Mouse (Mus musculus): ENCODE data around the gene Rangap1.
"Not testable (repeated sequence)": the region's sequence is repeated elsewhere in the genome, so short reads cannot be mapped to it uniquely, and the experiment has no call there.

The Rangap1 gene

DNA sequence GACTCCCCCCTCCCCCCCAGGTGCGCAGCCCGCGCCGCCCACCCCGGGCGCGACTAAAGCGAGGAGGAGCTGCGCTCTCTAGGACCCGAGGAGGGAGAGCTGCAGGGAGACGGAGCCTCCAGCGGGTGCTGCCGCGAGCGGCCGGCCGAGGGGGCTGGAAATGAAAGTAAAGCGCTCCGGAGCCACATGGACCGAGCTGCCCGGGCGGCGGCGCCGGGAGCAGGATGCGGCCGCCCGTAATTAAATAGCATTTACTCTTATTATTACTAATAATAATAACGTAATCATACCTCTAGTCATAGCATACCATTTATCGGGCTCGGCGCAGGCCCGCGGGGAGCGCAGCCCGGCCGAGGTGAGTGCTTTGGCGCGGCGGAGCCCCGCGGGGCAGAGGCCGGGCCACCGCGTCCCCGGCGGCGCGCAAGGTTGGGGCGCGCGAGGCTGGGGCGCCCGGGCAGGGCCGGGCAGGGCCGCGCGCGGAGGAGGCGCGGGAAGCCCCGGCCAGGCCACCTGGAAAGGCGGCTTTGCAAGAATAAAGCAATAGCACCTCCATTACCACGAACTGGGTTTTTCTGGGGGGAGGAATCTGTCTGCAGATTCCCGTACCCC is at the start of gene Rangap1, which contains the start of gene Zc3h7b:
Rangap1 (minus strand) TSS at position 539 of the 609 bp plus-strand sequence.
Zc3h7b (plus strand) TSS at position 66 of the 609 bp plus-strand sequence.
- peak; percentile 91 for ATAC-seq (ENCODE audit: low TSS enrichment)

DNA sequence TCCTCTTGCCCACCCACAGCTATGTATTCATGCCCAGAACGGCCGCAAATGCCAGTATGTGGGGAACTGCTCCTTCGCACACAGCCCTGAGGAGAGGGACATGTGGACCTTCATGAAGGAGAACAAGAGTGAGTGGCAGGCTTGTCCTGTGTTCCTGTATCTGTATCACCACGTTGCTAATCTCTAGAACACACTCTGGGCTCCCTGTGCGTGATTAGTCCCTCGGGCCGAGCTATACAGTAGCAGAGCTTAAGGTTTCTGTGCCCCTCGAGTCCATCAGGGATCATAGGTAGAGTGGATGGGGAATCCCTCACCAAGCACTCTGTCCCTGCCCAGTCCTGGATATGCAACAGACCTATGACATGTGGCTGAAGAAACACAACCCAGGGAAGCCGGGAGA is 47.1 kb upstream of the Rangap1 start:
- no peak for ATAC-seq (ENCODE audit: low TSS enrichment)

DNA sequence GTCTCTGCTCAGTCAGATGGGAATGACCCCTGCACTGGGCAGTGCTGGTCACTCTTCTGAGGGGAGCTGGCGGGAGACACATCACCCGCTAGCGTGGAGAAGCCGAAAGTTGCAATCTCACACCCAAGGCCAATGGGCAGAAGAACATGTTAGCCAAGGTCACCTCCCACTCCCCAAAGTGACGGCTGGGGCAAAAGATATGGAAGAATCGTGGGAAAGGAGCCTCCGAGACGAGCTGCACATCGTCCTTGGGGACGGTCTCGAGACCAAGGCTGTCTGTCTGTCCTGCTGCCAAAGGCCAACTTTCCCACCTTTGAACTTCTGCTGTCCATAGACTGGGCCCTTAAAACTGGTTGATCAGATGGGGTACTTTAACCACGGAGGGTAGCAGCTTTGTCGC is 42.2 kb upstream of the Rangap1 start:
- ATAC-seq (ENCODE audit: low TSS enrichment): no peak

DNA sequence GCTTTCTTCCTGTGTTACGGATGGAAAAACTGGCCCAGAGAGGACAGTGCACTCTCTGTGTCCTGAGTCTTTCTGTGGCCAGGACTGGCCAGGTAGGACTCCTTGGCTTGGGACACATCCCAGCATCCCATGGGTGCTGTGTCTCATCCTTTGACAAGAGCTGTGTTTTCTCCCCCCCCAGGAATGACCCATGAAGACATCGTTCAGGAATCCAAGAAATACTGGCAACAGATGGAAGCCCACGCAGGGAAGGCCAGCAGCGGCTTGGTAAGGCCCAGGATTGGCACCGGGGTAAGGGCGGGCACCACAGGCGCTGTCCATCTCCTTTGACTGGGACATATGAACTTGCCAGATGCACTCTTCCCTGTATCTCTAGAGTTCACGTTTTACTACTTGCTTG is 40.4 kb upstream of the Rangap1 start:
- no peak for ATAC-seq (ENCODE audit: low TSS enrichment)

DNA sequence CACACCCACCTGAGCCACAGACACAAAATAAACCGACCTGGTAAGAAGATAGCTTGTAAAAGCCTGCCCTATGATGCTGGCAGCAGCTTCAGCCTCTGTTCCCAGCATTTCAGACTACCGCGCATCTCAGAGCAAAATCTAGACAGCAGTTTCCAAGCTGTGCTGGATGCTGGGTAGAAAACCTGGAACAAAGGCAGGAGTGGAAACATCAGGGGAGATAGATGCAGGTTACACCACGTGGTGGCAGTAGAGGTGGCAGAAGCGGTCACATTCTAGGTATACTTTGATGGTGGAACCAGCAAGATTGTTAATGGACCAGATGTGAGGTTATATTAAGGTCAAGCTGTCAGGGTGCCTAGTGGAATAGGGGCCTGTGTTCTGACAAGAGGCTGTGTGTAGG is 39.4 kb upstream of the Rangap1 start:
- no peak for ATAC-seq (ENCODE audit: low TSS enrichment)

DNA sequence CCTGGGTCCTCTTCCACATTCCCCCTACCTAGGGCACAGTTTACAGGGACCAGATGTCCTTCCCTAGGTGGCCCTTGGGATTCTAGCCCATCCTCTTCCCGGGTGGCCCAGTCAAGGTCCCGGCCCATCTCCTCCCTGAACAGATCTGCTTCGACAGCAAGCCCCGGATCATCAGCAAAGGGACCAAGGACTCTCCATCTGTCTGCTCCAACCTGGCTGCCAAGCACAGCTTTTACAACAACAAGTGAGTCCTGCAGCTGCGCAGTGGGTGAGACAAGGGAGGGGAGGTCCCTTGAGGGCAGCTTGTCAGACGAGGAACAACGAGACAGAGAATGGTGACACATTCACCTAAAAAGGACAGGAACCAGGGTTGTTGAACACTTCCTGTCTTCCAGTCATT is 36.5 kb upstream of the Rangap1 start:
- no peak for ATAC-seq (ENCODE audit: low TSS enrichment)

DNA sequence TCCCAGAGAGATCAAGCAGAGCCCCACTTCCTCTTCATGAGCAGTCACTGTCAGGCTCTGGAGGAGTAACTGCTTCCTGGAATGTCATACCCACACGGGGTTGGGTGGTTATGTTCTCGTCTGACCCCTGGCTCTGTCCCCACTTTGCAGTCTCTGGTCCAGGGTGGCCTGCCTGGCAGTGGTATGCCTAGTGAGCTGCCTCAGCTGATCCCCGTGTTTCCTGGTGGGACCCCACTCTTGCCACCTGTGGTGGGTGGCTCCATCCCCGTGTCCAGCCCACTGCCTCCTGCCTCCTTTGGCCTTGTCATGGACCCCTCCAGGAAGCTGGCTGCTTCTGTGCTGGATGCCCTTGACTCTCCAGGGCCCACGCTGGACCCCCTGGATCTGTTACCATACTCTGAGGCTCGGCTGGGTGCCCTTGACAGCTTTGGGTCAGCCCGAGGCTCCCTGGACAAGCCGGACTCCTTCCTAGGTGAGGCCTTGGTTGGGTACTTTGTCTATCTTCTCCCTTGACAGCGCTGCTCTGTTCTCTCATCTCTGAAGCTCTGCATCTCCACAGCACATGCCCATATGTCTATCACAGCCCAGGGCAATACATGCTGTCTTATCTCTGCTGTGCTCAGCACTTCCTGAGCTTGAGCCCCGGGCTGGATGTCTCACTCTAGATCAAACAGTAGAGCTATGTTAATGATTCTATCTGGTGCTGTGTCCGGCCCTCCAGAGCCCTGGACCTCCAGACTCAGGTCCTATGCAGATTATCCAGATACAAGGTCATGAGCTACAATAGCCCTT is 31.5 kb upstream of the Rangap1 start:
- no peak for ATAC-seq (ENCODE audit: low TSS enrichment)

DNA sequence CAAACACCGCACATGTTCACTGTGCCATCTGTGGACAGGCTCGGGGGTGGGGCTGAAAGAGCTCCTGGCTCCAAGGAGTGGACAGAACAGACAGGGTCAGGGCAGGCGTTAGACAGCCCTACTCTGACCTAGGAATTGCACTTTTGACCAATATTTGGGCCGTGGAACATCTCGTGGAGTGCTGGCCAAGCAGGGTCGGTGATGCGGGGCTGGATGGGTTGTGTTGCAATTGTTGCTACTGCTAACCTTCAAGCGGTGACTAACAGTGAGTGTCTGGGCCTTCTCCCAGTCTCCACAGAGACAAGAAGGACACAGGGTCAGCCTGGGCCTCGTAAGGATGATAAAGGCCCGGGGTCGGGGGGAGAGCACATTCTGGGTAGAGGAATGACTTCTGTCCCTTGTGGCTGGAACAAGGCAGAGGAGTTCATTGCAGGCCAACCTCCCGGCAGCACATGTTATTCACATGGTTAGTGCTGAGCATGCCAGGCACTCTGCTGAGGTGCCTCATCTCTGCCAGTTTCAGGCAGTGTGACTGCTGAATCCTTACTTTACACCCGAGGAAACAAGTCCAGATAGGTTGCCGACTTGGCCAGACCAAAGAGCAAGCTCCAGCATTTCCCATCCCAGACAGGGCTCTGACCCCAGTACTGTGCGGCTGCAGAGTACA is 29.3 kb upstream of the Rangap1 start:
- no peak for ATAC-seq (ENCODE audit: low TSS enrichment)

DNA sequence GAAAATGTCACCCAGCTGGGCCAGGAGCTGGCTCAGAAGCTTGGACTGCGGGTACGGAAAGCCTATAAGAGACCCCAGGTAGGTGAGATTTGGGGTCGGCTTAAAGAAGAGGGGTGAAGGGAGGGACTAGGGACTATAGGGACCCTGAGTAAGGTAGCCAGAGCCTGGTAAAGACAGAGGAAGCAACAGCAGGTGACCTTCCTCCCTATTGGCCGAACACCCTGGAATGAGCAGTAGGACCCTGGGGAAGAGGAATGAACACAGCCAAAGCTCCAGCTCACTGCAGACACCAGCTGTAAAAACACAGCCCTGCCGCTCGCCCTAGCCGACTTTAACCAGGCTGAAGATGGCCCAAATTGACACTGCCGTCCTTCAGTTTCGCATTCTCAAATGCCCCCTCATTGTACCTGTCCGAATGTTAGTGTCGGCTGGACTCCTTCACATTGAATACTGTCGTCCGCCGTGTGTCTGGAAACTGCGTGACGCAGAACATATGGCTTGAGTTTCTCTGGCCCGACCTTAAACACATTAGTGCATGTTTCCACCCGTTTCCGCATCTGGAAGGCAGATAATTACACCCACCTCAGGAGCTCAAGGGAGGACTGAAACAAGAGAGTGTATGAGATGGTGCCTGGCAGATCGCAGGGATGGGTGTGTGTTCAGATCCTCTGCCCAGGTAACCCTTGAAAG is 27.2 kb upstream of the Rangap1 start:
- ATAC-seq (ENCODE audit: low TSS enrichment): no peak

DNA sequence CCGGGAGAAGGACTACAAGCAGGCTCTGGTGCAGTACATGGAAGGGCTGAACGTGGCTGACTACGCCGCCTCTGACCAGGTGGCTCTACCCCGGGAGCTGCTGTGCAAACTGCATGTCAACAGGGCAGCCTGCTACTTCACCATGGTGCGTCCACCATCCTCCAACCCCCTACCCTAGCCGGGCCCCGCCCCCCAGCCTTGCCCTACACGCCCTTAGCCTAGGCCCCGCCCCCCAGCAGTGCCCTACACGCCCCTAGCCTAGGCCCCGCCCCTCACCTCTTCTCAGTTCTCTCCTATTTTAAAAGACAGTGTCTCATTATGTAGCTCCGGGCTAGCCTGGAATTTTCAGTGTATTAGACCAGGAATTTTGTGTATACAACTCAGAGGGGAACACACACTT is 23.7 kb upstream of the Rangap1 start:
- no peak for ATAC-seq (ENCODE audit: low TSS enrichment)

DNA sequence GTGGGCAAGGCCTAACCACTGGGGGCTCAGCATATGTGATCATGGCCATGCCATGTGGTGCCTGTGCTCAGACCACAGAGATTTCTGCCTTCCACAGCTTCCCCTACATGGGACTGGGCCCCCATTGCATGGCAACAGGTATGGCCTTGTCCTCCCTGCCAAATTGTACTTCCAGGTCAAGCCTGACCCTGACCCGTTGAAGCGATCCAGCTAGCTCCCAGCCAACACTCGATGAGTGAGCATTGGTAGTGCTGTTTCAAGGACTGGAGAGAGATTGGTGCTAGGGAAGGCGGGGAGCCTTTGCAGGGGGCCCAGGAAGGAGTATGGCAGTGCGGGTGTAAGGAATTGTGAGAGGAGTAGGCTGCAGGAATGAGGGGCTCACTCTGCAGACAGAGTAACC is 21.1 kb upstream of the Rangap1 start:
- ATAC-seq (ENCODE audit: low TSS enrichment): no peak

DNA sequence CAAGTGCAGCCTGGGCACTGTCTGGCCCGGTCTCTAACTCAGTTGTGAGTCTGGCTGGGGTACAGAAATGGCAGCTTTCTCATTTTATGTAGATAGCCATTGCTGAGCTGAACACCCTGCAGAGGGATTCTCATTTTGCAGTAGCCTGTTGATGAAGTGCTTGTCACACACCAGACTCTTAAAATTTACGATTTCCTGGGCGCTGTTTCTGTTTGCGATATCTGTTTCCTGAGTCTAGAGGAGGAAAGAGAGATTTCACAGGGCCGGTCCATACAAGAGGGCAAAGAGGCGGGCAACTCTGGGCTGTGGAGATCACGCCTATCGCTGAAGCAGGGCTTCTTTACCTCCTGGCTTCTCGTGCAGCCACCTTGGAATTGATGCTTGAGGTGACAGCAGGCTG is 20.3 kb upstream of the Rangap1 start:
- no peak for ATAC-seq (ENCODE audit: low TSS enrichment)

DNA sequence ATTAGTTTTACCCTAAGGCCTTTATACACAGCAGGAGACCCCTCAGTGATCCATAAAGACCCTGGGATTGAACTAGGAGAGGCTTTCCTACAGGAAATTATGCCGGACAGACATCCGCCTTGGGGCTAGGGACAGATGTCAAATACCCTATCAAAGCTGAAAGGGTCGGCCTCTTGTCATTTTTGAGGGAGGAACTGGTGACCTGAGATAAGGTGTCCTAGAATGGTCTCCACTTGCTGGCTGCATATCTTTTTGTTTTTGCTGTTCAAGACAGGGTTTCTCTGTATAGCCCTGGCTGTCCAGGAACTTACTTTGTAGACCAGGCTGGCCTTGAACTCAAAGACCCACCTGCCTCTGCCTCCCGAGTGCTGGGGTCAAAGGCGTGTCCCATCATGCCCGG is 19.2 kb upstream of the Rangap1 start:
- no peak for ATAC-seq (ENCODE audit: low TSS enrichment)

DNA sequence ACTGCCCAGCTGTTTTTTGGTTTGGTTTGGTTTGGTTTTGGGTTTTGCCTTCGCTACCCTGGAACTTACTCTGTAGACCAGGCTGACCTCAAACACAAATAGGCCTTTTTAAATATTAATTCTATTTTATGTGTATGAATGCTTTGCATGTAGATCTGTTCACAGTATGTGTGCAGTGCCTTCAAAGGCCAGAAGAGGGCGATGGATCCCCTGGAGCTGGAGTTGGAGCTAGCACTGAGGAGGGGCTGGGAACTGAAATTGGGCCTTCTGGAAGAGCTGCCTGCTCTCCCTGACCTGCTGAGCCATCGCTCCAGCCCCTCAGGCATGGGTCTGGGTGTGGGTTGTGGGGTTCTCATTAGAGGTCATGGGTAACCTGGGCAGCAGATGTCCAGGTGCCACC is 16.6 kb upstream of the Rangap1 start:
- no peak for ATAC-seq (ENCODE audit: low TSS enrichment)

DNA sequence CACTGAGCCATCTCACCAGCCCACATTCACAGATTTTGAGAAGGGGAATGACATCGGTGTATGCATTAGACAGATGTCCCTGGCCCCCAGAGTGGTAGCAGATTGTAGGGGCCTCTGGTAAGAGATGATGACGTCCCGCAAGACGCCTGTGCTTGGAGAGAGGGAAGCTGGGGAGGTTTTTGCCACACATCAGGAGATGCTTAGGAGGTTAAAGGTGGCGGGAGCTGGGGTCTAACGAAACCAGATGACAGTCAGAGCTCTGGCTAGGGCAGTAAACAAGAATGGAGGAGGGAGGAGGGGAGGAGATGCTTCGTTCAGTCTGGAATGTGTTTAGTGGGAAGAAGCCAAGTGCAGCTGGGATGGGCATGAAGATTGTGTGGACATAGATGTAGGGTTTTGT is 16.1 kb upstream of the Rangap1 start:
- no peak for ATAC-seq (ENCODE audit: low TSS enrichment)

DNA sequence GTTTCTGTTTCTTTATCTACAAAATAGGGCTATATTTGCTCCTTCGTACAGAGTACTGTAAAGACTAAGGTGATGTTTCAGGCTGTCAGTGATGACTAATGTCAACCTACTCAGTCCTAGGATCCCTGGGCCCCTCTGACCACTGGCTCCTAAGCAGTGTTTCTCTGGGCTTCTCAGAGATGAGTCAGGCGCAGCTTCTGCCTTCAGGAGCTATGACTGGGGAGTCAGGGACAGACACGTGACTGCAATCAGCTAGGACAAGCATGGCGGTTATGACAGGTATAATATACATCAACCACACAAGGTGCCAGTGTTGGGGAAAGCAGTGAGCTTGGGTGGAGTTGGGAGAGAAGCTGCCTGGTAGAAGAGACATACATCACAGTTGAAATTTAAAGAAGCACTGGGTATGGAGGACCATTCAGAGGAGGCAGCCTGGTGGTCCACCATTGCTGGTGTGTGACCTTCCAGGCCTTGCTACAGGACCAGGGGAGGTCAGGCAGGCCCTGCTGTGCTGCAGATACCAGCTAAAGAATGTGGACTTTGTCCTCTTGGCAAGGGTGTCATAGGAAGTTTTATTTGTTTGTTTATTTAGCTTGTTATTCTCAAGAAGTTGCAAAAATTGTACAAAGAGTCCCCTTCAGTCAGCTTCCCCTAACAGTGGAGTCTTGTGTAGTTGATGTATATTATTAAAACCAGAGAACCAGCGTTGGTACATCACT is 15.2 kb upstream of the Rangap1 start:
- no peak for ATAC-seq (ENCODE audit: low TSS enrichment)

DNA sequence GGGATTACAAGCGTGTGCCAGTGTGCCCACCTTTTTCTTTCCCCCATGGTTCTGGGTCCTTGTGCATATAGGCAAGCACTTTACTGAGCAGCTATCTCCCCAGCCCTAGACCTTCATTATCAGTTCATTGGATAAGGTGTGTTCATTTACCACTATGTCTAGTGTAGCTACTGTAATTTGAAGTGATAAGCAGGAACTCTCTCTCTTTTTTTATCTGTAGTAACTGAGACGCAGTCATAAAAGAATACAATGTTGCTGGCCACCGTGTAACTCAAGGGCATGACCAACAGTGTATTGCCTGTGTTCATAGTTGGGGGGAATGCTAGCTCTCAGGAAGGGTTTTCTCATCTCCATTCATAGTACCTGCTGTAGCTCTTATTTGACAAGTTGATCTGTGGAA is 14.2 kb upstream of the Rangap1 start:
- ATAC-seq (ENCODE audit: low TSS enrichment): no peak

DNA sequence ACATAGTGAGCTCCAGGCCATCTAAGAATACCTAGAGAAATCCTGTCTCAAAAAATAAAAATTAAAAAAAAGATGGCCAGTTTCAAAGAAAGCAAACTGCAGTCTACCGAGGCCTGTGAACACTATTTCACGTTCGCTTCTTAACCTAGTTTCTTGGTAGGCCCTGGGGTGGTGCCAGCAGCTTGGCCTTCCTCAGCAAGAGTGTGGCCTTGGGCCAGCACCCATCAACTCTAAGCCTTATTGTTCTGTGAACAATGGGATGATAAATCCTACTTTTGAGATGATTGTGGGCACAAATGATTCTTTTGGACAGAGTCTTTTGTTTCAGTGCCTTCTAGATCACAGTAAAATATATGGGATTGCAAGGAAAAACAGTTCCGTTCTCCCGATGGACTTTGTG is 13.4 kb upstream of the Rangap1 start:
- ATAC-seq (ENCODE audit: low TSS enrichment): no peak

DNA sequence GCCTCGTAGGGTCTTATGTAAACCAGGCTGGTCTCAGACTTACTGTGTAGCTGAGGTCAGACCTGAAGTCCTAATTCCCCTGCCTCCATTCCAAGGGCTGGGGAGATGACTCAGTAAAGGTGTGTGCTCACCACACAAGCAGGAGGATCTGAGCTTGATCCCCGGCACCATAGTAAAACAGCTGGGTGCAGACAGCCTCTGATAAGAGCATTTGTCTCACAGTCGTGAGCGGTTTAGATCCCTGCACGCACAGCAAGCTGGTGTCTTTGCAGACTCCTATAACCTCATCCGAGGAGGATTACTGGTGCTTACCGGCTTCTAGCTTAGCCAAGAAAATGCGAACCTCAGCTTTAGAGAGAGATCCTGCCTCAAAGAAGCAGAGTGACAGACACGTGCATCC is 8.3 kb upstream of the Rangap1 start:
- no peak for ATAC-seq (ENCODE audit: low TSS enrichment)

DNA sequence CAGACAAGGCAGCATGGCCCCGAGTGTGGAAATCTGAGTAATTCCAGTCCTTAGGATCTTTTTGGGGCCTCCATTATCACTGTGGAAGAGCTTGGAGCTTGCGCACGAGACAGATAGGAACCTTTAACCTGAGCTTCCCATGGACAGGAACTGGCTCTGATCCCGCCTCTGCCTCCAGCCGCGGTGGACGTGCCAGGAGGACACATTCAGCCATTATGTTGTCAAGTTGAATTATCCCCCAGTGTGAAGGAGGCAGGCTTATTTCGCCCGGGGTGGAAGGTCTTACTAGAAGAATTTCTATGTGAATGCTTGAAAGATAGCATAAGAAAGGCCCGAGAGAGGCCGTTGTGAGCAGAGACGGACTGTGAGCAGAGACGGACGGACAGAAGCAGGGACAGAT is 4.4 kb upstream of the Rangap1 start:
- ATAC-seq (ENCODE audit: low TSS enrichment): no peak

DNA sequence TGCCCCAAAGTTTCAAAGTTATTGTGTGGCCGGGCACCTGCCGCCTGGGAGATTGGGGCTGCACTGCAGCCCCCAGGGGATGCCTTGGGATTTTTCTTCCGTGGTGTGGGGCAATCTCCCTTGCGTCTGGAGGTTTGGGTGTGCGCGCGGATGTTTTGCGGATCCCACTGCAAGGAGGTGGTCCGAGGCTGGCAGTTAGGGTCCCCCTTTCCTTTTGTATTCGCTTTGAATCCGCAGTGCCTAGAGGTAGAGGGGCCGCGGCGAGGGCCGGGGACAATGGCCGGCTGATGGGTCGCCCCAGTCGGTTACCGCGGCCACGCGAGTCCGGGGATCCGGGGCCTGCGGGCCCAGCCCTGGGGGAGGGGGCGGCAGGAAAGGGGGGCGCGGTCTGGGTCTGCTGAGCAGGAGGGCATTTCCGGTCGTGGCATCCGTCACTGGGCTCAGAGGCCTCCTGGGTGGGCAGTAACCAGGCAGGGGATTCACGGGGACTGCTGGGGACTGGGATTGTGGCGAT is 328 bp upstream of the Rangap1 start:
- peak; percentile 31; the same call in 1 of the 2 replicates for ATAC-seq (ENCODE audit: low TSS enrichment)

DNA sequence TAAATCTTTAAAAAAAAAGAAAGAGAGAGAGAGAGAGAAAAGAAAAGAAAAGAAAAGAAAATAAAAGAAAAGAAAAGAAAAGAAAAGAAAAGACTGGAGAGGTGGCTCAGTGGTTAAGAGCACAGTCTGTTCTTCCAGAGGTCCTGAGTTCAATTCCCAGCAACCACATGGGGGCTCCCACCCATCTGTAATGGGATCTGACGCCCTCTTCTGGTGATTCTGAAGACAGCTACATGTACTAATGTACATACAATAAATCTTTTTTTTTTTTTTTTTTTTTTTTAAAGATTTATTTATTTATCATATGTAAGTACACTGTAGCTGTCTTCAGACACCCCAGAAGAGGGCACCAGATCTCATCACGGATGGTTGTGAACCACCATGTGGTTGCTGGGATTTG is 3.0 kb downstream of the Rangap1 start:
- ATAC-seq (ENCODE audit: low TSS enrichment): not testable (repeated sequence)
